Mouse (Mus musculus) left cerebral cortex, postnatal 14 days (tissue): ENCODE data around the gene Sstr5. TPM values are rescaled to one million over a fixed set of nuclear protein-coding genes. Genes with fewer than 3 reads are reported as not detected.

Experiments used
- DNase-seq, 2 experiments: peaks; one replicate each; pipeline ENCODE4 v3.0.0; 2021 to 2022; ENCODE audit warnings: low spot score in 2 of 2, mixed read lengths in 1 of 2
- intact Hi-C: fragments of 180-260 bp; cut with DNase I; formaldehyde crosslinking; loops from one replicate; pipeline ENCODE4 v1.15.1; 2025
- total RNA-seq, 2 experiments: library from RNA; stranded (reverse); gene quantifications; 2 replicates each; pipeline ENCODE4 v1.2.3; 2021

Sstr5 gene
- total RNA-seq, 2 experiments from 2014 or later, result 0.15 to 0.26 TPM

GRCm38 (mm10) chr17:25442889-25443288, 54.2 kb downstream of the Sstr5 start:
- intact Hi-C loops, result no loop called here
- no peak for DNase-seq

GRCm38 (mm10) chr17:25441417-25441816, 55.7 kb downstream of the Sstr5 start:
- intact Hi-C loops, result no loop called here

More at GRCm38 (mm10) chr17:25441417-25441816, 55.7 kb downstream of the Sstr5 start:
- DNase-seq, result no peak

Other genes starting within 250 kb of the Sstr5 start
- 10 to 100 TPM; 15.2 to 23.8 TPM for gene Baiap3, start 240.9 kb downstream of the Sstr5 start, total RNA-seq
- gene Ube2i, start 222.7 kb downstream of the Sstr5 start, total RNA-seq, result 100 to 1,000 TPM; 211 to 216 TPM
- gene Prss34, start 198.9 kb downstream of the Sstr5 start, total RNA-seq, result not detected
- gene Prss28, start 188.6 kb downstream of the Sstr5 start, total RNA-seq, result not detected
- gene Prss29, start 178.6 kb downstream of the Sstr5 start, total RNA-seq, result not detected
- gene Tpsab1, start 151.7 kb downstream of the Sstr5 start, total RNA-seq, result not detected
- under 1 TPM in 1 of 2 experiments, not detected in 1; 0.26 TPM for gene Tpsb2, start 131.0 kb downstream of the Sstr5 start, total RNA-seq
- not detected for gene Tpsg1, start 128.0 kb downstream of the Sstr5 start, total RNA-seq
- 10 to 100 TPM; 42.1 to 43.2 TPM for gene Cacna1h, start 63.5 kb downstream of the Sstr5 start, total RNA-seq
- gene Tekt4, start 42.7 kb downstream of the Sstr5 start, total RNA-seq, result 1 to 10 TPM; 1.5 to 3.8 TPM
- 10 to 100 TPM; 62.2 to 70.1 TPM for gene Sox8, start 73.4 kb upstream of the Sstr5 start, total RNA-seq
- 10 to 100 TPM; 22.1 to 23.4 TPM for gene Lmf1, start 81.8 kb upstream of the Sstr5 start, total RNA-seq
- 100 to 1,000 TPM; 125 to 154 TPM for gene Gng13, start 219.9 kb upstream of the Sstr5 start, total RNA-seq
- 1 to 10 TPM; 1.9 to 4.3 TPM for gene Chtf18, start 230.1 kb upstream of the Sstr5 start, total RNA-seq
- gene Rpusd1, start 230.4 kb upstream of the Sstr5 start, total RNA-seq, result 10 to 100 TPM; 34.2 to 35.5 TPM
- not detected for gene Mslnl, start 238.8 kb upstream of the Sstr5 start, total RNA-seq